Mouse (Mus musculus) lung, embryonic 15.5 days (tissue): ENCODE data around the gene Qdpr. TPM values are rescaled to one million over a fixed set of nuclear protein-coding genes. Genes with fewer than 3 reads are reported as not detected.
A peak's percentile ranks its signal among the peaks of the same experiment; 100 is the strongest.
"Not testable (repeated sequence)": the region's sequence is repeated elsewhere in the genome, so short reads cannot be mapped to it uniquely, and the experiment has no call there.

Experiments
- ATAC-seq: fragments of 200-750 bp; cut with Nextera tagmentation; 2 replicates; pipeline ENCODE4 v1.8.0; 2017; ENCODE audit warnings: moderate number of reproducible peaks, borderline replicate concordance; ENCODE audit not compliant: low FRiP score, low TSS enrichment; ENCODE audit errors: extremely low read depth
- H3K27ac ChIP-seq: fragments of 300-500 bp; sonication (generic); 2 replicates; pipeline ENCODE4 v1.5.1; 2015; ENCODE audit warnings: moderate library complexity, mild to moderate bottlenecking, inconsistent platforms
- H3K27me3 ChIP-seq: fragments of 300-500 bp; sonication (generic); 2 replicates; pipeline ENCODE4 v1.6.1; 2015; ENCODE audit warnings: inconsistent platforms
- H3K36me3 ChIP-seq: fragments of 300-500 bp; sonication (generic); 2 replicates; pipeline ENCODE4 v1.6.1; 2015; ENCODE audit warnings: inconsistent platforms
- H3K4me1 ChIP-seq: fragments of 300-500 bp; sonication (generic); 2 replicates; pipeline ENCODE4 v1.6.1; 2015; ENCODE audit warnings: inconsistent platforms
- H3K4me2 ChIP-seq: fragments of 300-500 bp; sonication (generic); 2 replicates; pipeline ENCODE4 v1.6.1; 2015; ENCODE audit warnings: inconsistent platforms, mild to moderate bottlenecking, moderate library complexity
- H3K4me3 ChIP-seq: fragments of 300-500 bp; sonication (generic); 2 replicates; pipeline ENCODE4 v1.5.1; 2015; ENCODE audit warnings: mild to moderate bottlenecking, inconsistent platforms
- H3K9ac ChIP-seq: fragments of 300-500 bp; sonication (generic); 2 replicates; pipeline ENCODE4 v1.6.1; 2015; ENCODE audit warnings: inconsistent platforms
- H3K9me3 ChIP-seq: fragments of 300-500 bp; sonication (generic); 2 replicates; pipeline ENCODE4 v1.6.1; 2016; ENCODE audit warnings: inconsistent platforms
- WGBS: fragments of 180-500 bp; shearing (Covaris S2); methylation state at CpG from one replicate; pipeline ENCODE4 v1.1.7; 2015; 5-methylcytosine and 5-hydroxymethylcytosine counted together
- polyA plus RNA-seq: library from polyadenylated mRNA; unstranded; fragments of >200 nt; fragmentation: Nextera tagmentation; extraction: Ambion mirVana; gene quantifications from 2 replicates; pipeline ENCODE4 v1.2.1, GENCODE M21; 2015

The Qdpr gene
- polyA plus RNA-seq, 1 experiment from 2014 or later: 136 TPM

GRCm38 (mm10) chr5:45449206-45449605 lies 830 bp downstream of the Qdpr start:
- Histone ChIP-seq H3K27me3 (no peaks in the 10 kb centered on the region), H3K4me3 (peak overlapping the region; percentile 69), H3K4me2 (peak overlapping the region; percentile 92), H3K9ac (peak overlapping the region; percentile 64), H3K4me1 (peaks cover 12% of the 10 kb centered on the region), H3K9me3 (no peaks in the 10 kb centered on the region), H3K36me3 (peaks cover 5% of the 10 kb centered on the region; the same call in 1 of the 2 replicates), H3K27ac (no peak overlapping the region)
- whole genome bisulfite sequencing: 1% methylated on average over 8 of the region's 8 CpGs
- no peak for ATAC-seq

DNA sequence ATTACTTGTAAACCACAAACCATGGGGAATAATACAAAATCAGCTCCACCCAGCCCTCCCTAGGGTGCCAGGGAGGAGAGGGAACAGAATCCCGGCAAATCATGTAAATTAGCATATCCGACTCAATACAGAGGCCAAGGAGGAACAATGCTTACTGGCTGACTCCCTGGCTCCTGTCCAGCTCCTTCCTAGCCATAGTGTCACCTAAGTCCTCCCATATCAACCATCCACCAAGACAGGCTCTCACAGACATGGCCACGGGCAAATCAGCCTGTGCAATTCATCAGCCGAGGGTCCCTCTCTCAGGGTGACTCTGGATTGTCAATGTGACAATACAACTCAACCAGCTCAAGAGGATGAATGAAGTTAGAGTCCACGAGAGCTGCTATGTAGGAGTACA lies 1.4 kb downstream of the Qdpr start:
- ATAC-seq: no peak

DNA sequence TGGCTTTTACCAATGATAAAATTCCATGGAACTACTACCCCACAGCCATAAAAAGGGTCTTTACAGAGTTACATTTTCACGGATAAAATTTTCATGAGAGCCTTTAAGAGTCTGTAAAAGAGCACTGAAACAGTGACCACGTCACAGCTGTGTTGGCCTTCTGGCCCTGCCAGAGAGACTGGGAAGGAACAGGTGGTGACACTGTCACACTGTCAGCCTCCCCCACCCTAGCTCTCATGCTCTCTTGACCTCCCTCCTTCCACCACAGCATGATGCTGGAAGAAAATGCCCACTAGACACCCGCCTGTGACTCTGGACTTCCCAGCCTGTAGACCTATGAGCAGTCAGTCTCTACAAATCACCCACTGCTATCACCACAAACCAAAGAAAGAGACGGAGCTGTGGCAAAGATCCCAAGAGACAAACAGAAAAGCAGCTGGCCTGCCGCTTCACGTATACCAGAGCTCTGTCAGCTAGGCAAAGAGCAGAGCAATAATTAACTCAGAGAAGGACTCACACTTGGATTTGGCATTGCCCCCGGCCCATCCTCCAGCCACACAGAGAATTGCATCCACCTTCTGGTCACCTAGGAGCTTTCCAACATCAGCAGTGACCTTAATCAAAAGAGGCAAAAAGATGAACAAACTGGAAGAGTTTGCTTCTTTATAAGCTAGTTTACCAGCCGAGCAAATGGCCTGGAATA lies 5.8 kb downstream of the Qdpr start:
- peaks cover 9% of the 10 kb centered on the region; the same call in 1 of the 2 replicates for H3K36me3 ChIP-seq
- H3K9me3 ChIP-seq: no peaks in the 10 kb centered on the region
- no peak overlapping the region for H3K27ac ChIP-seq
- H3K4me1 ChIP-seq: peaks cover 11% of the 10 kb centered on the region
- ATAC-seq: no peak
- H3K27me3 ChIP-seq: no peaks in the 10 kb centered on the region
- no peak overlapping the region for H3K9ac ChIP-seq
- no peak overlapping the region for H3K4me3 ChIP-seq
- H3K4me2 ChIP-seq: no peak overlapping the region
- WGBS: 86% methylated on average over 8 of the region's 8 CpGs

More for the DNA sequence above, 1.4 kb downstream of the Qdpr start:
- Histone ChIP-seq H3K27me3 (no peaks in the 10 kb centered on the region), H3K27ac (no peak overlapping the region), H3K9me3 (no peaks in the 10 kb centered on the region), H3K36me3 (peaks cover 8% of the 10 kb centered on the region; the same call in 1 of the 2 replicates), H3K4me2 (peak overlapping the region; percentile 92), H3K4me1 (peaks cover 12% of the 10 kb centered on the region), H3K9ac (peak overlapping the region; percentile 64; the same call in 1 of the 2 replicates), H3K4me3 (peak overlapping the region; percentile 69)
- WGBS: 50% methylated on average over 5 of the region's 5 CpGs

- Histone ChIP-seq H3K4me2 (no peak overlapping the region), H3K9ac (no peak overlapping the region), H3K4me3 (no peak overlapping the region), H3K4me1 (no peaks in the 10 kb centered on the region), H3K27me3 (no peaks in the 10 kb centered on the region), H3K27ac (no peak overlapping the region), H3K9me3 (no peaks in the 10 kb centered on the region), H3K36me3 (peaks cover 26% of the 10 kb centered on the region)
- WGBS: 52% methylated on average over 3 of the region's 3 CpGs
- no peak for ATAC-seq
Measured at GRCm38 (mm10) chr5:45441745-45442144, 8.3 kb downstream of the Qdpr start.

DNA sequence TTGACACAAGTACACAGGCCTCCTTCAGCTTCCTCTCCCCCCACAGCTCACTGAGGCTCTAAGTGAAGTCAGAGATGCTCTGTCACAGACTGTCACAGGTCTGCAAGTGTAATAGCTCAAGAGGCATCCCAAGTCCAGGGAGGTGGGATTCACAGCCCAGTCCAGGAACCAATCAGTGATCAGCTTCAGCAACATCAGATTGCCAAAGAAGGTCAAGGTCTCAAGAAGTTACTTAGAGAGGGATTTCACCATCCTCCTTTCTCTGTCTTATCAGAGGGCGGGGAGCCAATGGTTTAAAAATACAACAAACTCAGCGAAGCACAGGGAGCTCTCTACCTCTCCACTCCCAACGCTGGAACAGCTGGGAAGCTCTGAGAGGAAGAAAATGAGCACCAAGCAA lies 8.9 kb downstream of the Qdpr start:
- Histone ChIP-seq H3K9me3 (no peaks in the 10 kb centered on the region), H3K4me1 (no peaks in the 10 kb centered on the region), H3K27me3 (no peaks in the 10 kb centered on the region), H3K4me2 (no peak overlapping the region), H3K27ac (no peak overlapping the region), H3K36me3 (peaks cover 29% of the 10 kb centered on the region), H3K9ac (no peak overlapping the region), H3K4me3 (no peak overlapping the region)
- WGBS: 74% methylated on average over 3 of the region's 3 CpGs
- no peak for ATAC-seq

DNA sequence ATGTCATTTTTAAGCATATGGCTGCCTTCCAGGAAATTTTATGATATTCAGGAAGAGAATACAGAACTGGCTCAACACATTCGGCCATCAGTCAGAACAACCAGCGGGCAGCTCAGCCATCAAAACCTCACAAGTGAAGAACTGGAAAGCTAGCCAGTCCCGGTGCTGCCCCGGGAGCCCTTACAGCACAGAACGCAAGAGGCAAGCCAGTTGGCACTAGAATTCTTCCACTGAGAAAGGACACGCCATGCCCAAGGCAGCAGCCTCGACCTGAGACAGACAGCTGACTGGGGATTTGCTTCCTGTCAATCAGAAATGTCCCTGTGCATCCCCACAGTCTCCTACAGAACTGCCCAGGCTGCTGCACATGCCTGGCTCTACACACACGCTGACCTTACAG lies 11.7 kb downstream of the Qdpr start:
- Histone ChIP-seq H3K9ac (no peak overlapping the region), H3K4me2 (no peak overlapping the region), H3K36me3 (peaks cover 25% of the 10 kb centered on the region), H3K27ac (no peak overlapping the region), H3K27me3 (no peaks in the 10 kb centered on the region), H3K9me3 (no peaks in the 10 kb centered on the region), H3K4me3 (no peak overlapping the region), H3K4me1 (no peaks in the 10 kb centered on the region)
- no peak for ATAC-seq
- WGBS: 86% methylated on average over 8 of the region's 8 CpGs

GRCm38 (mm10) chr5:45437826-45438225 lies 12.2 kb downstream of the Qdpr start:
- no peak overlapping the region for H3K9ac ChIP-seq
- H3K9me3 ChIP-seq: no peaks in the 10 kb centered on the region
- H3K27me3 ChIP-seq: no peaks in the 10 kb centered on the region
- no peaks in the 10 kb centered on the region for H3K4me1 ChIP-seq
- H3K36me3 ChIP-seq: peaks cover 25% of the 10 kb centered on the region
- H3K27ac ChIP-seq: no peak overlapping the region
- no peak for ATAC-seq
- WGBS: 62% methylated on average over 4 of the region's 4 CpGs
- no peak overlapping the region for H3K4me2 ChIP-seq
- H3K4me3 ChIP-seq: no peak overlapping the region

DNA sequence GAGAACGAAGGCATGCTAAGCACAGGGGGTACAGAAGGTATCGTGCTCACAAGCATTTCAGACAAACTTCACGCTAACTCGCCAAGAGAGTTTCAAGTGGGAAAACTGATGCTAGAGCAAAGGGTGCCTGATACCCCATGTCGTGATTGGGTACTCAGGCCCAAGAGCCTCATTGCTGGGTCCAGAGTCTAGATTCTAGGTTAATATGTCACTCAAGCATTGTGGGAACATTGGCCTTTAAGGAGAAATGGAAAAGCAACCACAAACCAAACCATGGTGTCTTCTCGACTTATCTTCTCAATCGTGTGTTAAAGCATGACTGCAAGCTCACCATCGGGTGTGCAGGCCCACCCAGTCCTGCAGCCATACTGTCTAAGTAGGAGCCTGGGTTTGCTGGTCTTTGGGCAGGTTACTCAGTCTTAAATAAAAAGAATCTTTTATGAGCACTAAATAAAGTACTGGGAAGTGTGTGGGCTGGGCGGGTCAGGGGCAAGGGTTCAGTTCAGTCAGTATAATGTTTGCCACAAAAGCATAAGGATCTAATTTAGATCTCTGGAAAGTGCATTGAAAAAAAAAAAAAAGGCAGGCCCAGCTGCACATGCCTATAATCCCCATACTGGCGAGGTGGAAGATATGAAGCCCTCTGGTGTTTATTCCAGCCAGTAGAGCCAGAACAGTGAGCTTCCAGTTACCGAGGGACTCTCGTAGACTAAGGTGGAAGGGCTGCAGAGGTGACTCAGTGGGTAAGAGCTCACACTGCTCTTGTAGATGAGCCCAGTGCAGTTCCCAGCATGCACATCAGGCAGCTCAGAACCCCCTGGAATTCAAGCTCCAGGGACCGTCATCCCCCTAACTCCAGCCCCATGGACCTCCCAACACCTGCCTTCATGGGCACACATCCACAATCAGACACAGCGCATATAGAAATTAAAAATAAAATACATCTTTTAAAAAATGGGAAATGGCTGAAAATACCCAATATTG lies 13.8 kb downstream of the Qdpr start:
- no peak overlapping the region for H3K27ac ChIP-seq
- H3K4me3 ChIP-seq: no peak overlapping the region
- H3K4me1 ChIP-seq: no peaks in the 10 kb centered on the region
- peaks cover 25% of the 10 kb centered on the region for H3K36me3 ChIP-seq
- no peak overlapping the region for H3K9ac ChIP-seq
- no peak overlapping the region for H3K4me2 ChIP-seq
- ATAC-seq: no peak
- H3K27me3 ChIP-seq: no peaks in the 10 kb centered on the region
- H3K9me3 ChIP-seq: no peaks in the 10 kb centered on the region
- WGBS: 88% methylated on average over 14 of the region's 14 CpGs

- no peak overlapping the region for H3K4me2 ChIP-seq
- ATAC-seq: no peak
- no peak overlapping the region for H3K27ac ChIP-seq
- H3K27me3 ChIP-seq: no peaks in the 10 kb centered on the region
- no peaks in the 10 kb centered on the region for H3K4me1 ChIP-seq
- no peaks in the 10 kb centered on the region for H3K9me3 ChIP-seq
- no peak overlapping the region for H3K9ac ChIP-seq
- H3K36me3 ChIP-seq: no peaks in the 10 kb centered on the region; the same call in 1 of the 2 replicates
- 89% methylated on average over 7 of the region's 7 CpGs for WGBS
- no peak overlapping the region for H3K4me3 ChIP-seq
Measured at GRCm38 (mm10) chr5:45427891-45428290, 22.1 kb downstream of the Qdpr start.

- H3K36me3 ChIP-seq: no peaks in the 10 kb centered on the region
- H3K4me2 ChIP-seq: no peak overlapping the region
- no peak overlapping the region for H3K9ac ChIP-seq
- no peaks in the 10 kb centered on the region for H3K9me3 ChIP-seq
- H3K4me1 ChIP-seq: no peaks in the 10 kb centered on the region
- ATAC-seq: no peak
- no peak overlapping the region for H3K4me3 ChIP-seq
- 41% methylated on average over 1 of the region's 1 CpGs for WGBS
- no peak overlapping the region for H3K27ac ChIP-seq
- no peaks in the 10 kb centered on the region for H3K27me3 ChIP-seq
Measured at GRCm38 (mm10) chr5:45426416-45427034, 23.5 kb downstream of the Qdpr start.

- not testable (repeated sequence) for H3K4me2 ChIP-seq, H3K4me1 ChIP-seq, ATAC-seq, H3K9me3 ChIP-seq, H3K4me3 ChIP-seq, H3K36me3 ChIP-seq, H3K27ac ChIP-seq, H3K9ac ChIP-seq, H3K27me3 ChIP-seq
- WGBS: 65% methylated on average over 1 of the region's 1 CpGs
Measured at GRCm38 (mm10) chr5:45425771-45426170, 24.3 kb downstream of the Qdpr start.
